Mouse (Mus musculus) urinary bladder, adult 2 months (tissue): ENCODE measurements around the gene Map1a. TPM values are rescaled to one million over a fixed set of nuclear protein-coding genes. Genes with fewer than 3 reads are reported as not detected.

ENCODE experiments used
- DNase-seq: peaks from one replicate; pipeline ENCODE4 v3.0.0; 2022; ENCODE audit warnings: low spot score
- polyA plus RNA-seq: library from polyadenylated mRNA; depleted of rRNA; stranded (reverse); fragments of >200 nt; gene quantifications from 2 replicates; pipeline ENCODE4 v1.2.3, GENCODE M21; 2012; rRNA removed

Map1a gene
- polyA plus RNA-seq: 7.5 and 15.9 TPM in 2 replicates

DNA sequence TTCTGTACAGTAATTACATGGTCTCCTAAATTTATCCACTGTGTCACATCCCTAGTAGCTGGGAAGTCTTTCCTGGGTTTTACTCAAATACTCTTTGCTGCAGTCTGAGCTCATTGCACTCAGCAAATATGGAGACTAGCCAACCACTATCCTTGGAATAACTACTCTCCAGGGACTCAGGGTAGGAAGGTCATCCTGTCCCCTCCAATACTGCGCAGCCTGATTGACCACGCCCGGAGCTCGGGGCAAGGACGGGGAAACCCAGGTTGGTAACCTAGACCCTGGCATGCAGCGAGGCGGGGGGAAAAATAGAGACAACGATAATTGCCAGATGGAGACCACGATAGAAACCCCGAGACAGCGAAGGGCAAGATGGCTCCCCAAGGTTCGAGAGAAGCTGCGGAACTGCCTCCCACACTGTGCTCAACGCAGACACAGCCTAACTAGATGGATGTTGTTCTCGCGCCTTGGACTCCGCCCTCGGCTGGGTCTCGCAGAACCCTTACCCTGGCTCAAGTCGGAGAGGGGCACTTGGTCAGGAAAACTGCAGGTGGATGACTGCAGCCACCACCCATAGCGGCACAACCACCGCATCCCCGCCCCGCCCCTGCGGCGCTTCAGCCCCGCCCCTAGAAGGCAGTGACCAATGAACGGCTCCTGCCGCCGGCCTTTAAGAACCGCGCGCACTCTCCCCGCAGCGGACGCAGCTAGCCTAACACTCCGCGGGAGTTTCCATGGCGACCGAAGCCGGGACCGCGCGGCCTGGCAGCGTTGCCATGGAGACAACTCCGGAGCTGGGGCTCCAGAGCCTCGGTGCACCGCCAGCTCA, at the start of gene Map1a:
Map1a (plus strand) TSS at position 700 of the 829 bp plus-strand sequence.
- peak; percentile 63 for DNase-seq

DNA sequence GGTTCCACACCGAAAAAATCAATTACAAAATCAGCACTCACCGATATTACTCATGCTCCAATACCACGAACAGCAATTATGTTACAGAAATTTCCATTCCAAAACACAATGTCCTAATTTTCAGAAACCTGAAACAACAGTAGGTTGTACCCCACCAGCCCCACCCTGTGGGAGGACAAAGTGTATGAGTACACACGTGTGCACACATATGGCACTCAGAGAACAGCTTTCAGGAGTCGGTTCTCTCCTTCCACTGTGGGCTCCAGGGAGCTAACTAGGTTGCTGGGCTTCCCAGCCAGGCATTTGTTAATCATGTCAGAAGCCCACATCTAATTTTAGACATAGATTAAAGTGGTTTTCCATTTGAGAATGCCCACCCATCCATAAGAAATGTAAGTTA, 45.3 kb upstream of the Map1a start:
- no peak for DNase-seq

- no peak for DNase-seq
Observed at GRCm38 (mm10) chr2:121249758-121250157, 39.6 kb upstream of the Map1a start.

DNA sequence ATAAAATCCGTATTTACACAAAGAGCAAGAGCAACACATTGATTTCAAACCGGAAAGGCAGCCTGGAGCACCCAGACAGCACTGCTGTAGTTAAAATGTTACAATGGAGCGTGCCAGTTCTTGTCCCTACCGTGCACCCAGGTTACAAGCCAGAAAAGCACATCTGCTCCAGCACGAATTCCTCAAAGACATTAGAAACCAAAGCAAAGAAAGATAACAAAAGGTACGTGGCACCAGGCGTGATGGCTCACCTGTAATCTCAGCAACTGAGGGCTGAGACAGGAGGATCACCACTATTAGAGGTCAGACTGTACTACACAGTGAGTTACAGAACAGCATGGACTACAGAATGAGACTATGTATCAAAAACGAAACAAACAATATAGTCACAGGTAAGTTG, 21.0 kb upstream of the Map1a start:
- no peak for DNase-seq

DNA sequence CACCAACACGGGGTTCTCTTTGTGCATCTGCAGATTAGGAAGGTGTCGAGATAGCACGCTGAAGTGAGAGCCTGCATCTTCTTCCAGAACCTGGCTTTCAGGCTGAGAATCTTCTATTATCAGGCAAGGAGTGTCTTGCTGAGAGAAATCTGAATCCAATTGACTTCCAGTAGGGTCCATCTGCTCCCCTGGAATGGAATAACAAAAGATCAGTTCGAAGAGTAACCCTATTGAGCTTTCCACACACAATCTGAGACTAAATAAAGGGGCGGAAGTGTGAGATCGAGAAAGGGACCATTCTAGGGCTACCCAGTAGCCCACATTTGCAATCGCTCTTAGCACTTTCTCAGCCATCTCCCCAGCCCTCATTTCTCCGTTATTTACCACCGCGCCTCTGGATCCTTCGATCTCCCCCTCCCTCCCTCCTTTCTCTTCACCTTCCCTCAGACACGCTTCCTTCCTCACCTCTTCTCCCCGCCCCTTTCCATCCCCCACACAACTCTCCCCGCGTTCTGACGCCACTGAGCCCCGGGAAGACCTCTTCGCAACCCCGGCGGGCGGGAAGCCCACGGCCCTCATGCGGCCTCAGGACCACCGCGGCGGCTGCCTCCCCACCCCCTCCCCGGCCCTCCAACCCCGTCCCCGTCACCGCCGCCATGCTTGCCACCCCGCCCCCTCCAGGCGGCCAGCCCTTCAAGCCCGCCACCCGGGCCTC, 18.7 kb upstream of the Map1a start:
- no peak for DNase-seq

- DNase-seq: peak; percentile 92
Observed at GRCm38 (mm10) chr2:121271236-121271927, 18.0 kb upstream of the Map1a start, which contains the start of gene Trp53bp1. Trp53bp1 (minus strand) TSS chr2:121271407.

GRCm38 (mm10) chr2:121271928-121272516, 17.4 kb upstream of the Map1a start:
- DNase-seq: no peak

- DNase-seq: no peak
Observed at GRCm38 (mm10) chr2:121287850-121288249, 1.6 kb upstream of the Map1a start.

GRCm38 (mm10) chr2:121289730-121290540, 535 bp downstream of the Map1a start:
- DNase-seq: no peak

GRCm38 (mm10) chr2:121292316-121293013, 3.1 kb downstream of the Map1a start:
- no peak for DNase-seq

GRCm38 (mm10) chr2:121294182-121294581, 4.8 kb downstream of the Map1a start:
- no peak for DNase-seq

DNA sequence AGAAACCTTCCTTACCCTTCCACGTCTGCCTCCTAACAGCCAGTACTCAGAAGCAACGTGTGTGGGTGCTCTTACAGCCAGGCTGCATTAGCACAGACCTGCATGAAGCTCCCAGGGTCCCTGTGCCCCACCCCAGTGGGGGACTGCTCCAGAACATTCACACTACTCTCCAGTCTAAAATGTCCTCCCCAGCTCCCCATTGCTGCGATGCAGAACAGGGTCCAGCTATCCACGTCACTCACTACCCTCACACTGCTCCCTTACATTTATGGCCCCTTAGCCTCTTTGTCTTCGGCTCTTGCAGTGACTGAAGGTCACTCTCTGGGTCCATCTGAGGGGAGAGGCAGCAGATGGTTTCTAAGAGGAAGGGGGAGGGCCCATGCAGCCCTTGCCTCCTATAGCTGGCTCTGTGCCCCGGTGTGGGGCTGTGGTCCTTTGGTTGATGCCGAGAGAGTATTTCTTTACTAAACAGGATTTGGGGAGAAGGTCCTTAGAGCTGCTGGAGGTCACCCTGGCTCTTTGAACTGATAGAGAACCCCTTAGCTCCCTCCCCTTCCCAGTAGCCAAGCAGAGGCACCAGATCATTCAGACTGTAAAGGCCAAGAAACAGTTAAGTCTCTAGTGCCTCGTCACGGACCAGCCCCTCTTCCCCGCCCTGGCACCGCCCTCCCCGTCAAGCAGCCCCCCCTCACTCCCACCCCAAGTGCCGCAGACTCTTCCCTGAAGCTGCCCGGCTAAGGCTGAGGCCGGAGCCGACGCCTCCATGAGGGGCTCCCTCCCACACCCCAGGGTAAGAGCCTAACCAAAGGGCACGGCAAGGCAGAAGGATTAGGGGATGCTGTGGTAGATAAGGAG, 5.6 kb downstream of the Map1a start:
- no peak for DNase-seq

- no peak for DNase-seq
Observed at GRCm38 (mm10) chr2:121295608-121296571, 6.5 kb downstream of the Map1a start.

- DNase-seq: no peak
Observed at GRCm38 (mm10) chr2:121296754-121297231, 7.4 kb downstream of the Map1a start.

DNA sequence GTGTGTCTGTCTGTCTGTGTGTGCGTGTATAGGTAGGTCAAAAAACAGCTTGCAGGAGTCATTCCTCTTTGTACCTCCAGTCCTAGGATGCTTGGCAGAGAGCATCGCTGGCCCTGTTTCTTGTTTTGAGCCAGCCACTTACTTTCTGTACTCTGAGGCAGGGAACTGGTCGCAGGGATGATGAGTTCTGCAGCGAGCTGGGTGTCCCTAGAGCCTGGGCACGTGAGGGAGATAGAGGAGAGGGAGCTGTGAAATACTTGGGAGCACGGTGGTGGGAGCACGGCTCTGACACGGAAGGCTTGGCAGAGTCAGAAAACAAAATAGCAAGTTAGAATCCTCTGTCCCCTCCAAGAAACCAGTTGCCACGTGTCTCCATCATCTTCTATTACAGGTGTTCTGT, 8.3 kb downstream of the Map1a start:
- DNase-seq: no peak

- DNase-seq: no peak
Observed at GRCm38 (mm10) chr2:121298131-121298530, 8.7 kb downstream of the Map1a start.

GRCm38 (mm10) chr2:121299471-121299870, 10.1 kb downstream of the Map1a start:
- no peak for DNase-seq

- no peak for DNase-seq
Observed at GRCm38 (mm10) chr2:121300036-121300435, 10.6 kb downstream of the Map1a start.
